Mouse (Mus musculus): ENCODE measurements around the gene Asap2. TPM values are rescaled to one million over a fixed set of nuclear protein-coding genes. Genes with fewer than 3 reads are reported as not detected.

Gene Asap2
- polyA plus RNA-seq, 1 experiment from 2014 or later: 13.8 TPM

GRCm38 (mm10) chr12:21136462-21136751 lies 146.1 kb downstream of the Asap2 start:
- Histone ChIP-seq H3K27me3 (ENCODE audit: insufficient read depth, poor library complexity, severe bottlenecking) (no peaks in the 10 kb centered on the region), H3K9me3 (no peaks in the 10 kb centered on the region), H3K36me3 (no peaks in the 10 kb centered on the region), H3K27ac (0 out of 2 replicates have a peak overlapping the region, but pooled peaks have one; percentile 35), H3K4me1 (replicated peaks) (peaks cover 66% of the 10 kb centered on the region), H3K4me3 (no peak overlapping the region)
- no peak for DNase-seq (ENCODE audit: low spot score)
- WGBS: 92% methylated on average over 2 of the region's 2 CpGs

GRCm38 (mm10) chr12:21139560-21139959 lies 149.3 kb downstream of the Asap2 start:
- no peak overlapping the region for H3K4me3 ChIP-seq
- peaks cover 3% of the 10 kb centered on the region; the same call in 1 of the 2 replicates for H3K36me3 ChIP-seq
- 72% methylated on average over 4 of the region's 4 CpGs for WGBS
- 0 out of 2 replicates have a peak, but pooled peaks cover 2% of the 10 kb centered on the region for H3K9me3 ChIP-seq
- DNase-seq (ENCODE audit: low spot score): no peak
- H3K27ac ChIP-seq: no peak overlapping the region
- H3K27me3 ChIP-seq (ENCODE audit: insufficient read depth, poor library complexity, severe bottlenecking): no peaks in the 10 kb centered on the region
- peaks cover 40% of the 10 kb centered on the region for H3K4me1 ChIP-seq (replicated peaks)

- Histone ChIP-seq H3K36me3 (peaks cover 9% of the 10 kb centered on the region), H3K4me1 (replicated peaks) (peaks cover 36% of the 10 kb centered on the region), H3K4me3 (no peak overlapping the region), H3K27ac (no peak overlapping the region), H3K9me3 (0 out of 2 replicates have a peak, but pooled peaks cover 2% of the 10 kb centered on the region), H3K27me3 (ENCODE audit: insufficient read depth, poor library complexity, severe bottlenecking) (no peaks in the 10 kb centered on the region)
- DNase-seq (ENCODE audit: low spot score): no peak
- WGBS: 91% methylated on average over 14 of the region's 14 CpGs
Observed at GRCm38 (mm10) chr12:21140153-21140552, 149.9 kb downstream of the Asap2 start.

- no peak overlapping the region for H3K4me3 ChIP-seq
- H3K27ac ChIP-seq: no peak overlapping the region
- 0 out of 2 replicates have a peak, but pooled peaks cover 2% of the 10 kb centered on the region for H3K9me3 ChIP-seq
- 93% methylated on average over 6 of the region's 6 CpGs for WGBS
- DNase-seq (ENCODE audit: low spot score): no peak
- peaks cover 10% of the 10 kb centered on the region for H3K36me3 ChIP-seq
- no peaks in the 10 kb centered on the region for H3K27me3 ChIP-seq (ENCODE audit: insufficient read depth, poor library complexity, severe bottlenecking)
- H3K4me1 ChIP-seq (replicated peaks): peaks cover 29% of the 10 kb centered on the region
Observed at GRCm38 (mm10) chr12:21140741-21141308, 150.6 kb downstream of the Asap2 start.

GRCm38 (mm10) chr12:21141691-21142300 lies 151.5 kb downstream of the Asap2 start:
- Histone ChIP-seq H3K4me1 (replicated peaks) (peaks cover 24% of the 10 kb centered on the region), H3K27me3 (ENCODE audit: insufficient read depth, poor library complexity, severe bottlenecking) (no peaks in the 10 kb centered on the region), H3K4me3 (no peak overlapping the region), H3K9me3 (0 out of 2 replicates have a peak, but pooled peaks cover 2% of the 10 kb centered on the region), H3K36me3 (peaks cover 17% of the 10 kb centered on the region), H3K27ac (no peak overlapping the region)
- 90% methylated on average over 5 of the region's 5 CpGs for WGBS
- DNase-seq (ENCODE audit: low spot score): no peak

GRCm38 (mm10) chr12:21142489-21143254 lies 152.4 kb downstream of the Asap2 start:
- peaks cover 26% of the 10 kb centered on the region; the same call in 1 of the 2 replicates for H3K4me1 ChIP-seq (replicated peaks)
- no peaks in the 10 kb centered on the region for H3K27me3 ChIP-seq (ENCODE audit: insufficient read depth, poor library complexity, severe bottlenecking)
- H3K36me3 ChIP-seq: peaks cover 20% of the 10 kb centered on the region
- no peak overlapping the region for H3K4me3 ChIP-seq
- DNase-seq (ENCODE audit: low spot score): no peak
- no peak overlapping the region for H3K27ac ChIP-seq
- 0 out of 2 replicates have a peak, but pooled peaks cover 2% of the 10 kb centered on the region for H3K9me3 ChIP-seq
- WGBS: 86% methylated on average over 9 of the region's 9 CpGs

GRCm38 (mm10) chr12:21144602-21145001 lies 154.3 kb downstream of the Asap2 start:
- 89% methylated on average over 5 of the region's 5 CpGs for WGBS
- Histone ChIP-seq H3K9me3 (0 out of 2 replicates have a peak, but pooled peaks cover 2% of the 10 kb centered on the region), H3K4me3 (no peak overlapping the region)

GRCm38 (mm10) chr12:21145050-21145449 lies 154.8 kb downstream of the Asap2 start:
- Histone ChIP-seq H3K4me1 (replicated peaks) (peaks cover 13% of the 10 kb centered on the region; the same call in 1 of the 2 replicates), H3K9me3 (0 out of 2 replicates have a peak, but pooled peaks cover 2% of the 10 kb centered on the region), H3K27me3 (ENCODE audit: insufficient read depth, poor library complexity, severe bottlenecking) (no peaks in the 10 kb centered on the region), H3K27ac (no peak overlapping the region), H3K4me3 (no peak overlapping the region), H3K36me3 (peaks cover 20% of the 10 kb centered on the region)
- 92% methylated on average over 5 of the region's 5 CpGs for WGBS
- DNase-seq (ENCODE audit: low spot score): no peak

More at GRCm38 (mm10) chr12:21144602-21145001, 154.3 kb downstream of the Asap2 start:
- Histone ChIP-seq H3K4me1 (replicated peaks) (peaks cover 18% of the 10 kb centered on the region; the same call in 1 of the 2 replicates), H3K36me3 (peaks cover 20% of the 10 kb centered on the region), H3K27ac (no peak overlapping the region), H3K27me3 (ENCODE audit: insufficient read depth, poor library complexity, severe bottlenecking) (no peaks in the 10 kb centered on the region)
- DNase-seq (ENCODE audit: low spot score): no peak

- Histone ChIP-seq H3K27me3 (ENCODE audit: insufficient read depth, poor library complexity, severe bottlenecking) (no peaks in the 10 kb centered on the region), H3K27ac (no peak overlapping the region), H3K4me1 (replicated peaks) (0 out of 2 replicates have a peak, but pooled peaks cover 9% of the 10 kb centered on the region), H3K9me3 (0 out of 2 replicates have a peak, but pooled peaks cover under 1% of the 10 kb centered on the region), H3K4me3 (no peak overlapping the region), H3K36me3 (peaks cover 20% of the 10 kb centered on the region)
- DNase-seq (ENCODE audit: low spot score): no peak
- WGBS: 79% methylated on average over 4 of the region's 4 CpGs
Observed at GRCm38 (mm10) chr12:21146826-21147225, 156.6 kb downstream of the Asap2 start.

- H3K4me1 ChIP-seq (replicated peaks): peaks cover 23% of the 10 kb centered on the region
- H3K9me3 ChIP-seq: no peaks in the 10 kb centered on the region
- H3K27ac ChIP-seq: no peak overlapping the region
- DNase-seq (ENCODE audit: low spot score): no peak
- H3K27me3 ChIP-seq (ENCODE audit: insufficient read depth, poor library complexity, severe bottlenecking): no peaks in the 10 kb centered on the region
- no peak overlapping the region for H3K4me3 ChIP-seq
- WGBS: 79% methylated on average over 8 of the region's 8 CpGs
- H3K36me3 ChIP-seq: no peaks in the 10 kb centered on the region
Observed at GRCm38 (mm10) chr12:21153279-21153707, 163.0 kb downstream of the Asap2 start.

- Histone ChIP-seq H3K27ac (no peak overlapping the region), H3K9me3 (no peaks in the 10 kb centered on the region), H3K4me1 (replicated peaks) (peaks cover 39% of the 10 kb centered on the region), H3K36me3 (no peaks in the 10 kb centered on the region), H3K27me3 (ENCODE audit: insufficient read depth, poor library complexity, severe bottlenecking) (no peaks in the 10 kb centered on the region), H3K4me3 (no peak overlapping the region)
- 64% methylated on average over 4 of the region's 4 CpGs for WGBS
- no peak for DNase-seq (ENCODE audit: low spot score)
Observed at GRCm38 (mm10) chr12:21155062-21155461, 164.8 kb downstream of the Asap2 start.

- WGBS: 60% methylated on average over 7 of the region's 7 CpGs
- Histone ChIP-seq H3K4me1 (replicated peaks) (peaks cover 34% of the 10 kb centered on the region), H3K36me3 (peaks cover 10% of the 10 kb centered on the region), H3K4me3 (no peak overlapping the region), H3K9me3 (peaks cover 3% of the 10 kb centered on the region; the same call in 1 of the 2 replicates), H3K27me3 (ENCODE audit: insufficient read depth, poor library complexity, severe bottlenecking) (no peaks in the 10 kb centered on the region), H3K27ac (peak overlapping the region; percentile 40; the same call in 1 of the 2 replicates)
- no peak for DNase-seq (ENCODE audit: low spot score)
Observed at GRCm38 (mm10) chr12:21159304-21159703, 169.0 kb downstream of the Asap2 start.
